Comparison of ENCODE assay signal across 42 mouse cellular contexts in the genomic region with DNA sequence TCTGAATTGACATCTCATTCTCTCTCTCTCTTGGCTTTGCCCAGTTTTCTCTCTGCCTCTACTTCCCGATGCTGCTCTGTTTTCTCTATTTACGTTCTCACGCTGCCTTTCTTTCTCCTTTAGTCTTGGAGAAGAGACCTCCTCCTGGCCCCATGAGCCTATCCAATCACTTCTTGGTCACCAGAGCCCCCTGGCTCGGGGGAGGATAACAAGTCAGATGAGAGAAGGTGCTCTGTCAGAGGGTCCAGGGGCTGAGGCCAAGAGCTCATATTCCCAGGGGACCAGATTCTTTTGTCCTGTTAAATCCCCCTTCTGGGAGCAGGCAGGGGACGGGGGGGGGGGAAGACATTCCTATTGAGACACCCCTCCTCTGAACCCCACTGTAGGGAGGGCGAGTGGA. TPM values are rescaled to one million over a fixed set of nuclear protein-coding genes. Genes with fewer than 3 reads are reported as not detected.
"Had no signal": no experiment of that assay in that cellular context is flagged by ENCODE, and none has a peak within 500 bp of the region (broad histone marks: within the 10 kb centered on the region; RNA-seq: fewer than 3 reads in every experiment).

Gene Prop1, minus strand, starts transcription at position 101 of the 400 bp plus-strand sequence.

- H3K36me3 ChIP-seq: heart, embryonic 10.5 days; heart, embryonic 13.5 days; heart, embryonic 15.5 days; hindbrain, embryonic 13.5 days; hindbrain, embryonic 15.5 days; limb, embryonic 13.5 days; limb, embryonic 15.5 days; liver, embryonic 12.5 days had no signal

- H3K4me2 ChIP-seq: heart, embryonic 15.5 days; hindbrain, embryonic 13.5 days; hindbrain, embryonic 15.5 days; limb, embryonic 13.5 days; limb, embryonic 15.5 days; liver, embryonic 12.5 days had no signal

- H3K27ac ChIP-seq: gastrocnemius, adult 2 months; heart, embryonic 10.5 days; heart, embryonic 13.5 days; heart, embryonic 15.5 days; hindbrain, embryonic 13.5 days; hindbrain, embryonic 15.5 days; hindbrain, postnatal 0 days; limb, embryonic 13.5 days; limb, embryonic 15.5 days; liver, embryonic 12.5 days; liver, embryonic 14.5 days had no signal

- H3K4me3 ChIP-seq: gastrocnemius, adult 2 months; heart, embryonic 10.5 days; heart, embryonic 13.5 days; heart, embryonic 15.5 days; hindbrain, embryonic 13.5 days; hindbrain, embryonic 15.5 days; limb, embryonic 13.5 days; limb, embryonic 15.5 days; liver, embryonic 12.5 days had no signal

- H3K27me3 ChIP-seq: hindbrain, embryonic 13.5 days; hindbrain, embryonic 15.5 days; limb, embryonic 13.5 days; limb, embryonic 15.5 days; liver, embryonic 12.5 days had no signal

- H3K9ac ChIP-seq: heart, embryonic 13.5 days; heart, embryonic 15.5 days; hindbrain, embryonic 13.5 days; hindbrain, embryonic 15.5 days; limb, embryonic 13.5 days; limb, embryonic 15.5 days; liver, embryonic 12.5 days; liver, embryonic 14.5 days had no signal

- DNase-seq: gastrocnemius, adult 2 months; gastrocnemius, postnatal 14 days; gastrocnemius, postnatal 36 days; heart, adult 18-20 months; heart, postnatal 14 days; heart, postnatal 36 days; kidney, adult 11 months; kidney, adult 8-10 months; kidney, postnatal 14 days; kidney, postnatal 36 days; layer of hippocampus, adult 9-11 months; layer of hippocampus, postnatal 36 days; left cerebral cortex, postnatal 4 days had no signal

- H3K9me3 ChIP-seq: heart, embryonic 10.5 days; heart, embryonic 13.5 days; heart, embryonic 15.5 days; hindbrain, embryonic 13.5 days; hindbrain, embryonic 15.5 days; limb, embryonic 13.5 days; limb, embryonic 15.5 days; liver, embryonic 12.5 days had no signal

- ATAC-seq: forebrain, embryonic 16.5 days; hindbrain, postnatal 0 days; intestine, embryonic 16.5 days; liver, embryonic 12.5 days had no signal

- H3K4me1 ChIP-seq: heart, embryonic 13.5 days; heart, embryonic 15.5 days; hindbrain, embryonic 13.5 days; hindbrain, embryonic 15.5 days; liver, embryonic 12.5 days had no signal

RNA-seq across cellular contexts. Expression of gene Prop1, which starts in this region (rescaled TPM):
- total RNA-seq: gastrocnemius, adult 2 months; gastrocnemius, postnatal 14 days; gastrocnemius, postnatal 36 days; heart, adult 18-20 months; heart, adult 8-10 months; heart, postnatal 14 days; heart, postnatal 36 days; hematopoietic stem cell, adult 5-6 weeks; hindbrain, postnatal 0 days; layer of hippocampus, adult 18-20 months; layer of hippocampus, adult 8-10 months; layer of hippocampus, postnatal 14 days; layer of hippocampus, postnatal 36 days; left cerebral cortex, adult 18-20 months; left cerebral cortex, adult 8-10 months; left cerebral cortex, postnatal 10 days; left cerebral cortex, postnatal 25 days; left cerebral cortex, postnatal 4 days; liver, adult 2 months had no signal
- polyA plus RNA-seq: forebrain, embryonic 16.5 days; frontal cortex, adult 2 months; gonadal fat pad, adult 2 months; heart, embryonic 10.5 days; heart, embryonic 13.5 days; heart, embryonic 15.5 days; heart, postnatal 0 days; hindbrain, embryonic 11.5 days; hindbrain, embryonic 13.5 days; hindbrain, embryonic 15.5 days; hindbrain, postnatal 0 days; intestine, embryonic 14.5 days; intestine, embryonic 16.5 days; large intestine, adult 2 months; limb, embryonic 11.5 days; limb, embryonic 13.5 days; limb, embryonic 15.5 days; liver, adult 2 months; liver, embryonic 12.5 days; liver, embryonic 14.5 days had no signal
